Mouse (Mus musculus): ENCODE measurements around the gene Rasa2. TPM values are rescaled to one million over a fixed set of nuclear protein-coding genes. Genes with fewer than 3 reads are reported as not detected.
"Not testable (repeated sequence)": the region's sequence is repeated elsewhere in the genome, so short reads cannot be mapped to it uniquely, and the experiment has no call there.

Rasa2 gene
- total RNA-seq (2022) = 10 to 100 TPM; 31.5 to 38.3 (median 36.4) TPM

DNA sequence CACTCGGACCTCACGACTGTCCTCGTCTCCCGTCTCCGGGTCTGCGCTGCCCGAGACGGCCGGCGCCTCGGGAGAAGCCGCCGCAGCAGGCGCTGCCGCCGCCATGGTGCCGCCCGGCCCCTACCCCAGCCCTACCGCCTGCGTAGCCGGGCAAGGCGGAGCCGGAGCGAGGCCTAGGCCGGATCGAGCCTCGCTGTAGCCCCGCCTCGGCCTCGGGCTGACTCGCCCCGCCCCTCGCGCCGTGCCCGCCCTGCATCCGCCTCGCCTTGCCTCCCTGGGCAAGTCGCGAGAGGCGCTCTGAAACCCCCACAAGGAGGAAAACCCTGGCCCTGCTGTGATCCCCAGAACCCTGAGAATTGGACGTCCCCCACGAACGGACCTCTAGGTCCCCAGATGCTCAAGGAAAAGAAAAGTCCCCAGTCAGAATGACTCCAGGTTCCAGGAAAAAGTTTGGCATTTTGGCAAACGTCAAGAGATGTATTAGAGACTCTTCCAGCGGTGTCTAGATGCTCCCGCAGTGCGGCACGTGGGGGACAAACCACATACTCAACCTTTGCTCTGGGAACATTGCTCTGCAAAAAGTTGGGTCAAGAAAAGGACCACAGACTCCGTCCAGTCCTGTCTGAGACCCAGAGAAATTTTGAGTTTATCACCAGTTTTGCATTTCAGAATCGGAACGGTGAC lies at the start of gene Rasa2:
Gene Rasa2, minus strand, starts transcription at position 229 of the 684 bp plus-strand sequence.
- DNase-seq (ENCODE audit: low spot score in 2 of 2) = peak; percentile 66 to 83

GRCm38 (mm10) chr9:96678611-96679010 lies 47.2 kb upstream of the Rasa2 start:
- no peak for DNase-seq (ENCODE audit: low spot score in 2 of 2)

GRCm38 (mm10) chr9:96677711-96678110 lies 46.3 kb upstream of the Rasa2 start:
- DNase-seq (ENCODE audit: low spot score in 2 of 2) = not testable (repeated sequence)

GRCm38 (mm10) chr9:96676671-96677070 lies 45.3 kb upstream of the Rasa2 start:
- DNase-seq (ENCODE audit: low spot score in 2 of 2) = peak in 1 of 2 experiments; percentile 1

DNA sequence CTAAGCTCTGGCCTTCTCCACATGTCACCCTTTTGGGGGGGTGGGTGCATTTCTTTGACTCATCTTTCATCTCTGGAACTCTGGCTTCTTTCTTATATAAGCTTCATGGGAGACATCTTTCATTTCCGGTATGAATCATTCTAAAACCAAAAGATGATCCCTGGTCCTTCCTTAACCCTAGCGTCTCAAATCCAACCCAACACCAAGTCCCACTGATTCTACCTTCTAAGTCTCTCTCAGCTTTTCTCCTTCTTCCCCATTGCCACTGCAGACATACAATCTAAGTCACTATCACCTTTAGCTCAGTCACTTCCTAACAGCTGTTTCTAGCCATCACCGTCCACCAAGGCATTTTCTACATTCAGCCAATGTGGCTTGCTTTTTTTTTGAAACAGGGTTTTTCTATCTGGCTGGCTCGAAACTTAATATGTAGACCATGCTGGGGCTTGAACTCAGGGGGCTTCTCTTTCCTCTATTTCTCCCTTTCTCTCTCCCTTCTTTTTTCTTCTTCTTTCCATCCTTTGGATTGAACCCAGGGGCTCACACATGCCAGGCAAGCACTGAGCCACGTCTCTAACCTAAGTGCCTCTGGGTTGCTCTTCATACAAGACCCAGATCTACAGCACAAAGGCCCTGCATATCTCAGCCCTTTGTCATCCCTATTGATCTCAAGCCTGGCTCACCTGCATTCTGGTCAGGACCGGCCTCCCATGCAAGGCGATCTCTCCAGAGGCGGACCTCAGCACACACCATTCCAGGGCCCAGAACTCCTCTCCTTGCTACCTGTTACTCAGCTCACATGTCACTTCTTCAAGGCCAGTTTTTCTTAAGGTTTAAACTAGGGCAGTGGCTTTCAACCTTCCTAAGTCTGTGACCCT lies 44.6 kb upstream of the Rasa2 start:
- DNase-seq (ENCODE audit: low spot score in 2 of 2) = peak in 1 of 2 experiments; percentile 0

GRCm38 (mm10) chr9:96675071-96675762 lies 43.8 kb upstream of the Rasa2 start:
- DNase-seq (ENCODE audit: low spot score in 2 of 2) = peak in 1 of 2 experiments; percentile 24

DNA sequence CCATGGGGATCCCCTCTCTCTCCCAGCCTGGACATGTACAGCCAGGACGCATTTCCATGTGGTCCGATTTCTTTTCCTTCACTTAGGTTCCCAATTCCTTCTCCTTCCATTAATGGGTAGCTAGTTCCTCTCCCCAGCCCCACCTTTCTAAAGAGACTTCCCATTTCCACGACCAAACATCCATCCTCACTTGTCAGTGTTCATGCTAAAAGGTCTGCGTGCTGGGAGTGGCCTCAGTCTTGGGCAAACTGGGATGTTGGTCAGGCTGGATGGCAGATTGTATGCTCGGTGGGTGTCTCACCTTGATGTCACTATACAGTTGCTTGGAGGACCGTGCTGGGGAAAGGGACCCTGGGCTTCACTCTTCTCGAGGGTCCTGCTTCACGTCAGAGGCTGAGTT lies 42.9 kb upstream of the Rasa2 start:
- peak in 1 of 2 experiments; percentile 1 for DNase-seq (ENCODE audit: low spot score in 2 of 2)

DNA sequence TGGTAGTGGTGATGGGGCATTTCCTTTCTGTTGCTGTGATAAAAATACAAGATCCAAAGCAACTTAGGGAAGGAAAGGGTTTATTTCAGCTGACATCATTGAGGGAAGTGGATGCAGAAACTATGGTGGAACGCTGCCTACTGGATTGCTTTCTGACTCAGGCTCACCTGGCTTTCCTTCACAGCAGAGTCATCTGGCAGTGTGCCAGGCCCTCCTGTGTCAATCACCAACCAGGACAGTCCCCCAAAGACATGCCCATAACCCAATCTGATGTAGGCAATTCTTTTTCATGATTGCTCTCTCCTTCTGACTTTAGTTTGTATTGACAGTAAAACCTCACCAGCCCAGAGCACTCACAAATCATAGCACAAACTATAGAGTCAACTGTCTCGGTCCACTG lies 41.0 kb upstream of the Rasa2 start:
- DNase-seq (ENCODE audit: low spot score in 2 of 2) = peak in 1 of 2 experiments; percentile 2

DNA sequence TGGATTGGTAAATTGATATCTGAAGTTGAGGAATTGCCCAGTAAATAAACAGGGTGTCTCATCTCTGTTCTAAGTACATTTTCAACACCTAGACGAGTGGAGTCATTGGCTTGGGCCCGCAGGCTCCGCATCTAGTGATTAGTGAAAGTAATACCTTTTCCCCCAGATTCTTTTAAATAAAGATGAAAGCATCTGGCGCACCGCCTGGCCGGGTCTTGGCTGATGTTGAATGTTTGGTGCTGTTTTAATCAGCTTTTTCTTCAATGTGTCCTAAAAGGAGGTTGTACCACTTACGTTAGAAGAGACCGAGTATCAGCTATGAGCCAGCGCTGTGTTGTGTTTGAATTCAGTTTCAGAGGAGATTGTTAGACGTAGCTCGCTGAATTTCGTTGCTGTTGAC lies 39.8 kb upstream of the Rasa2 start:
- DNase-seq (ENCODE audit: low spot score in 2 of 2) = peak; percentile 38 to 48

- DNase-seq (ENCODE audit: low spot score in 2 of 2) = peak; percentile 98
Measured at GRCm38 (mm10) chr9:96669877-96670276, 38.5 kb upstream of the Rasa2 start.

DNA sequence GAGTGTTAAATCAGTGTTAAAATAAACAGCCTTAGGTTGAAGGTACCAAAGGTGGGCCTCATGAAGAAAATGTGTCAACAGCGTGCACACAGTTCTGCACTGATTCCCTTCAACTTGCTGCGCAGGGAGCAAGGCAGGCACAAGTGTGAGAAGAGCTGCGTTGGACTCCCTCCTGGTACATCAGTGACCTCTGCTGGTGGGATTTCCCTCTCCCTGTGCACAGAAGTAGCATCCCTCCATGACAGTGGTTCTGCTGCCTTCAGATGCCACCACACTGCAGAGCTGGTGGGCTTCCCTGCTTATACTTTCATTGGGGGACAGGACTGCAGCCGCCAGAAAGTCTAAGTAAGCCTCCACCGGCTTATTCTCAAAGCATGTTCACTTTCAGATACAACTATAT lies 37.2 kb upstream of the Rasa2 start:
- DNase-seq (ENCODE audit: low spot score in 2 of 2) = peak; percentile 67 to 78

DNA sequence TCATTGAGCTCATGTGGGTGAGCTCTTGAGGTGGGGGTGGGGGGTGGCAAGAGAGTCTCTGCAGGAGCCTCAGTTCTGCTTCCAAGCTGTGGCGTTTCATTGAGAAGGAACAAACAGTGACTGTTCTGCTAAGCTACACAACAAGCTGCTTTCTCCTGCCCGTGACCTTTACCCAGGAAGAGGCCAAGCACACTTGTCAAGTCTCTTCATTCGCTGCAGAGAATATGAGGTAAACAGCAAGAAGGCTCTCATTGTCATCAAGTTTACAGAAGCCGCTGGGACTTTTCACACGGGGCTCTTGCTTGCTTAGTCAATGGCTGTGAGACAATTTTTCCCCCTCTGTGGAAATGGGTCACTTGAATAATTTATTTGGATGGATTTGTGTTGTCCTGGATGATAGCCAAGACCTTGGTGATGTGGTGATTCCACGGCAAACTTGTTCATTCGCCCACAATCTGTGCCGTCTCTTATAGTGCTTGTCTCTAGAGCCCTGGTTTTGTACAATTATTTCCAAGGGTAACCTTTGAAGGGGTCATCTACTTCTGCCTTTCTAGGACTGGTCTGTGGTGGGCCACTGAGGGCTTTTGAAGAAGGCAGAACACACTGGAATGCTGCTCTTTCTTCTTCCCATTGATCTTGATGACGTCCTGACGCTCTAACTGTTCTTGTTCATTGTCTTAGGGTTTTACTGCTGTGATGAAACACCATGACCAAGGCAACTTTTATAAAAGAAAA lies 29.3 kb upstream of the Rasa2 start:
- peak; percentile 31 to 52 for DNase-seq (ENCODE audit: low spot score in 2 of 2)

DNA sequence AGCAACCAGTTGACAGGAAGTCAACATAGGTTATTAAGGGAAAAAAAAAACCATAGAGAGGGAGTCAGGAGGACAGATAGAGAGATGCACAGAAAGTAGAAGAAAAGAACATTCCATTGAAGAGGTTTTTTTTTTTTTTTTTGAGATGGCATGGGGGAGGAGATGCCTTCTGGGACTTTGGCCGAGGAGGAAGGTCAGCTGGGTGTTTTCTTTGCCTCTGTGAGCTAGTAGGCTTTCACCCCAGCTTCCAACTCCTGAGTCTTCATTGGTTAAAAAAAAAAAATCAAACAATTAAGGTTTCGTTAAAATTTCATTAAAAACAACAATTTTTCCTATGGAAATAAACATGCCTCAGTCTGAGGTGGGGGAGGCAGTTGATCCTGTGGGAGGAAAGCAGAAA lies 28.4 kb upstream of the Rasa2 start:
- DNase-seq (ENCODE audit: low spot score in 2 of 2) = no peak

- no peak for DNase-seq (ENCODE audit: low spot score in 2 of 2)
Measured at GRCm38 (mm10) chr9:96653538-96653937, 22.1 kb upstream of the Rasa2 start.

DNA sequence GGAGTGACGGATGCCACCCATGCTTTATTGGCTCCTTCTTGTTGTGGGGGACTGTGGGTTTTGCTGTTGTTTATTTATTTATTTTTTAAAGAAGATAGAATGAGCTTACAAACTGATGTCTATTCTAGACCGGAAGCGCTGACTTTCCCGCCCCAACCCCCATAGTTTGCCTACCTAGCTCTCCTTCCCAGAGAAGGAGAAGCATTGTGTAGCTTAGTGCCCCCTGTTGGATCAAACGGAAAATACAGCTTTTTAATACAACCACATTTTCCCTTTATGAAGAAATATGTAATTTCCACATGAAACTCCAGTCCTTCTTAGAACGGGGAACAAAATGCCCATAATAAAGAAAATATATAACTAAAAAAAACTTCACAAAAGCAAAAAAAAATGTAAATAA lies 21.3 kb upstream of the Rasa2 start:
- DNase-seq (ENCODE audit: low spot score in 2 of 2) = no peak

DNA sequence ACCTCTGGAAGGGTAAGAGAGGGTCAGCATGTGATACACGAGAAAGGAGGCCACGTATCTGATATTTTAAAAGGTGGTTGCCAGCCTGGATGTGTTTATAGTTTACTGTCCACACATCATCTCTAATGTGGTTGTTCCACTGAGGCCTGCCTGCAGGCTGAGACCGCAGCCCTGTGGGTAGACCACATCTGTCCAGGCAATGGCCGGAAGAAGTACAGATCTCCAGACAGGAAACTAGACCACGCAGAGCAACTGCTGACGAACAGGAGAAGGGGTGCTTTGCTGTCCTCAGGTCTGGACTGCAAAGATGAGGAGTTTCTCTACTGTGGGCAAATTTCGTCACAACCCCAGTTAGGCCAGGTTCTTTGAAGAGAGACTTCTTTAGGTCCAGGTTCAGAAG lies 19.4 kb upstream of the Rasa2 start:
- DNase-seq (ENCODE audit: low spot score in 2 of 2) = no peak

- DNase-seq (ENCODE audit: low spot score in 2 of 2) = no peak
Measured at GRCm38 (mm10) chr9:96649924-96650323, 18.5 kb upstream of the Rasa2 start.

DNA sequence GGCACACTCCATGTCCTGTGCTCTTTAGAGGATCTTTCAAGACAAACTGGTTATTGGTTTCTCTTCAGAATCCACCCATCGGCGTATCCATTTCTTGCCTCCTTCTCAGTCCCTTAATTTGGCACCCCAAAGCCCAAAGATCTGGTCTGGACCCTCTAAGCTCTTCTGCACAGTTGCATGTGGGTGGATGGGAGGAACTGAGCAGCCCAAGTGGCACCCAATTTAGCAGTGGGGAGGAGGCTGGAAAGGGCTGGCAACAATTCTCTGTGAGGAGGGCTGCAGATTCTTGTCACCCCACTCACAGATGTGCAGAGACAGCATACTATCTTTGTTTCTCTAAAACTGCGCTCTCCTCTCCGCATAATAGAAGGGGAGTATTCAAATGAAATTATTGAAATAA lies 17.9 kb upstream of the Rasa2 start:
- DNase-seq (ENCODE audit: low spot score in 2 of 2) = peak in 1 of 2 experiments; percentile 22

DNA sequence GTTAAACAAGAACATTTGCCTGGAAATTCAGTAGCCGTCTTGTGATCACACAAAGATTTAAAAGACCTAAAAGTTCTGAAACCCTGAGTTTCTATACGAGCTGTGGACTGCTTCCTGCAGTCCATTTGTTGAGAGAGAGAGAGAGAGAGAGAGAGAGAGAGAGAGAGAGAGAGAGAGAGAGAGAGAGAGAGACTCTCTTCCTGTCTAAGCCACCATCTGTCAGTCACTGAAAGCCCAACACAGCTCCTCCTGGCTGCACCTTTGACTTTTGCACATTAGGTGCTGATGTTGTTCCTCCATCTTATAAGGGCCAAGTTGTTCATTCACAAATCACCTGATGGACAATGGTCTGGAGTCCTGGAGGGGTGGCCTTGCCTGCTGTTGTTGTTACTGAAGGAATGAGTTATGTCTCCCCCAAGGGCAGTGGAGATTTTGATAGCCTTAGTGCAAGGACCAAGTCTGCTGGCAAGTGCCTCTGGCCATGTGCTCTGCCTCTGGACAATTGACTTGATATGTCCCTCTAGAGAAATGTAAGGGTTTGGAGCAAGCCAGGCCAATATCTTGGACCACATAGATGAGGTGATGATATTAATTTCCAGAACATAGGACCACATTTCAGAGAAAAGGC lies 15.4 kb upstream of the Rasa2 start:
- no peak for DNase-seq (ENCODE audit: low spot score in 2 of 2)

- no peak for DNase-seq (ENCODE audit: low spot score in 2 of 2)
Measured at GRCm38 (mm10) chr9:96644840-96645239, 13.4 kb upstream of the Rasa2 start.

- DNase-seq (ENCODE audit: low spot score in 2 of 2) = not testable (repeated sequence)
Measured at GRCm38 (mm10) chr9:96644002-96644401, 12.6 kb upstream of the Rasa2 start.

Data from layer of hippocampus, adult 8-10 months (tissue).